Mouse (Mus musculus) retina, postnatal 7 days (tissue): ENCODE results near the gene Ap4s1.

Experiments
- DNase-seq: peaks from one replicate; pipeline ENCODE4 v3.0.0-alpha.2; 2012; ENCODE audit warnings: low read depth, low spot score

Gene Ap4s1

GRCm38 (mm10) chr12:51704572-51704971 is 13.7 kb downstream of the Ap4s1 start:
- DNase-seq = no peak

DNA sequence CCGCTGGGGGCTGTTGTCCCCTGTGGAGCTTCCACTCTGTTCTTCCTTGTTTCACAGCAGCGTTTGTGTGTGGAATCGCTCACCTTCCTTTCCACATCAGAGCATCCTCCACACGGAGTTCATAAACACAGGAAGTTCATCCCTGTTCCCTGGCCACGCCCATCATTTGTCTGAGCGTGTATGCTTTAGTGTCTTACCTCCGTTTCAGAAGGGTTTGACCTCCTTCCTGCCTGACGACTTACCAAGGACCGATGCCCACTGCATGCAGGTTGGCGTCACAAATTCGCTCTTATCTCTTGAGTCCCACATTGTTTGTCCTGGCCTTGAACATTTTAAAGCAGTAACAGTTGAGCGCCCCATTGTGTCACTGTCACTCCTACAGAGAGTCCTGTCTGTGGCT is 14.9 kb downstream of the Ap4s1 start:
- DNase-seq = no peak

DNA sequence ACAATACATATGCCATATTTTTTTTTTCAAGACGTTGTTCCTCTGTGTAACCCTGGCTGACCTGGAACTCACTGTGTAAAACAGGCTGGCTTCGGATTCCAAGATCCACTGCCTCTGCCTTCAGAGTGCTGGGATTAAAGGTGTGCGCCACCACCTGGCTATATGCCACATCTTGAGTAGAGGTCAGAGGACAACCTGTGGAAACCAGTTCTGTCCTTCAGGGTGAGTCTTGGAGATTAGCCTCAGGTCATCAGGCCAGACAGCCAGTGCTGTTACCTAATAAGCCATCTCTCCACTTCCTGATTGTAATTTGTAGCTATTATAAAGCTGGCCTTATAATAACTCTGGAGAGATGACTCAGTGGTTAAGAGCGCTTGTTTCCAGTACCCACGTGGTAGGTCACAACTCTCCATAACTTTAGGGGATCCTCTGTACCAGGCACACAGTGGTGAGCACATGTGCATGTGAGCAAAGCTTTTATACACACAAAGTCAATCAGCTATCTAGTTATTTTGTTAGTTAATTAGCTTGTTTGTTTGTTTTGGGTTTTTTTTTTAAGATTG is 15.9 kb downstream of the Ap4s1 start:
- no peak for DNase-seq

DNA sequence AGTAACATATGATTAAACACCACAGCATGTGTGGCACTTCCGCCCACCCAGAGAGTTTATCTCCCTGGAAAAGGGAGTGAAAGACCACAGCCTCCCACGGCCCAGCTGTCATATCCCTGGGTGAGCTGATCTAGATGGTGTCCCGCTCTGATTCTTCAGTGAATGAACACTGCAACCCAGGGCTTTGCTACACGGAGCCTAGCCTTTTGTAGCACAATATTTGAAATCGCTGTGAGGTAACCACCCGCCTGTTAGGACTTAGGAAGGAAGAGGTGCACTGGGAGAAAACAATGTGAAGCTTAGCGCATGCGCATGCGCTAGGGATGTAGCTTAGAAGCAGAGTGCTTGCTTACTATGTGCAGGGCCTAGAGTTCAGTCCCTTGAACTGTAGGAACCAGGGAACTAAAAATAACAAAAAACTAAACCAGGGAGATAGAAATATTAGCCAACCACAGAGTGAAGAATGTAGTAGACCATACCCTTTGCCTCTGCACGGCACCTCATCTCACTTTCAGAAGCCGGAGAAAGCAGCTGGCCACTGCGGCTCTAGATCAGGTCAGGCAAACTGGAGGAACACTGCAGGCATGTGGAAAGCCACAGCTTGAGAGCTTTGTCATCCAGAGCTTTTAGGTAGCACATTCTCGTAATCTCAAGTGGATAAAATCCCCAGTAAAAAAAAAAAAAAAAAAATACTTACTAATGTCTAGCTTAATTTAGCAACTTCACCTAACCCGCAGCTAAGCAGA is 18.3 kb downstream of the Ap4s1 start:
- no peak for DNase-seq

DNA sequence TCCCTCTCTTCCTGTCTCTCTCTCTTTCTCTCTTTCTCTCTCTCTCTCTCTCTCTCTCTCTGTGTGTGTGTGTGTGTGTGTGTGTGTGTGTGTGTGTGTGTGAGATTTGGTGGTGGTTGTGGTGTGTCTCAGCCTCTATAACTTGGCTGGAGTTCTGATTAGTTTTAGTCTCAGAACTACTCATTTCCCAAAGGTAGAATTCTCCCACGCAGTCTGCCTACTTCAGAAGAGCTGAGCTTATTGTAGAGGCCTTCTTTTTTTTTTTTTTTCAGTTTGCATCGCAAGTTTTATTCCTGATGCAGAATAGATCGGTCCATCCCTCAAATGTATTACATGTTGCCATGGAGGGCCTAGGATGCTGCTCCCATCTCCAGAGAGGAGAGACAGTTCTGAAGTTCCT is 18.9 kb downstream of the Ap4s1 start:
- DNase-seq = no peak

GRCm38 (mm10) chr12:51710154-51710553 is 19.3 kb downstream of the Ap4s1 start:
- no peak for DNase-seq

DNA sequence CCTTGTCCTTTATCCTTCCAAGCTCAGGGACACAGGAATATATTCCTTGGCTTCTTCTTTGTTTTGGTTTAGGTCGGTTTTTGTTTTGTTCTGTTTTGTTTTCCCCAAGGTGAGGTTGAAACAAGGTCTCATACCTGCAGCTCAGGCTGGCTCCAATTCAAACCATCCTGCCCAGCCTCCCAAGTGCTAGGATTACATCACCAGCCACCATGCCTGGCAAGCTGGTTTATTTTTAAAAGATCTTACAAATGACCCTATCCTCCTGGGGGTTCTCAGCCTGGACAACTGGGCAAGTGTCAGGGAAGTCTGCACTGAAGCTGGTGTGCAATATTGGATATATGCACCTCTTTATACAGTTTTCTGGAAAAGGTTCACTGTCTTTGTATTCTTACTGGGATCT is 21.9 kb downstream of the Ap4s1 start:
- no peak for DNase-seq

GRCm38 (mm10) chr12:51718617-51719016 is 27.8 kb downstream of the Ap4s1 start:
- DNase-seq = no peak

DNA sequence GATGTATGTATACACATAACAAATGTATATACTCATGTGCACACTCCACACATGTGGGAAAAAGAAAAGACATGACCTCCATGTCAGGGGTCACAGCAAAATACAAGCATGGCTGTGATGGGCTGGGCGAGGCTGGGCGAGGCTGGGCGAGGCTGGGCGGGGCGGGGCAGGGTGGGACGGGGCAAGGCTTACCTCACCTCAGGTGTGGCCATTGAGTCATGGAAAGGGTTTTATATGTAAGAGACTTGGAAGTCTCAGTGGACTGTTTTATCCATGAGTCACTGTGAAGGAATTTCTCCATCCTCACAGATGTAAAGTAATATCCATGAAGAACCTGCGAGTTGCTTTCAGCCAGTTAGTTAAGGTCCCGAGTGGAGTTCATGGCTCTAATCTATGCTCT is 31.0 kb downstream of the Ap4s1 start:
- no peak for DNase-seq

GRCm38 (mm10) chr12:51729058-51729457 is 38.2 kb downstream of the Ap4s1 start:
- no peak for DNase-seq

DNA sequence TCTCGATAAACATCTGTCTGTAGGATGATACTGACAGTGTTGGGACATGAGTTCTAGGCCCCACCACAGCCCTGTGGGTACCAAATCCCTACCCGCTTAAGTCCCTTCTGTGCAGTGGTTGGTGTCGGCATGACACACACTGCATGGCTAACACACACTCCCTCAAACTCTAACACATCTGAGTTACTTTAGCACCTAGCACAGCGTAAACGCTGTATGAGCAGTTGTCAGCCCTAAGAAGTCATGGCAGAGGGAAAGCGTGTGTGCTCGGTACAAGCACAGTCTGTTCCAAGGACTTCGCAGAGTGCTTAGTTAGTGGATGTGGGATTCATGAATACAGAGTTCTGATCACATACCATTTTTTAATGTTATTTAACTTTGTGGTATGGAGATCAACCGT is 39.0 kb downstream of the Ap4s1 start:
- DNase-seq = no peak

GRCm38 (mm10) chr12:51734605-51735211 is 43.9 kb downstream of the Ap4s1 start:
- DNase-seq = no peak

DNA sequence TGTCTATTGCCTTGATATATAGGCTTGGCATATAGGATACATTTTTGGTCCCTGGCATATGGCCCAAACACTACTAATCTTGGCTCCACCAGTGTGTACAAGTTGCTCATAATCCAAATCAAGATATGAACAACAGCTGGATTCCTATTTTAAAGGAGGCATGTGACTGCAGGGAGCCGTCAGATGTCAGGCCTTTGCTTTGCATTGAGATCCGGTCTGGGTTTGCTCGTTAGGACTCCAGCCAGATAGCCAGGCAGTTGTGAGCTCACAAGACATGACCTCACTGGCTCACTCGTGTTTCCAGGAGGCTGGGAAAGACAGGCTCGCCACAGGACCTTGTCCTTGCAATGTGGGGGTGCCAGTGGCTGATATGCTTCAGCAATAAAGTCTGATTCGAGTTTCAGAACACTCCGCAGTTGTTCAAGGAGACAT is 45.0 kb downstream of the Ap4s1 start:
- DNase-seq = no peak

DNA sequence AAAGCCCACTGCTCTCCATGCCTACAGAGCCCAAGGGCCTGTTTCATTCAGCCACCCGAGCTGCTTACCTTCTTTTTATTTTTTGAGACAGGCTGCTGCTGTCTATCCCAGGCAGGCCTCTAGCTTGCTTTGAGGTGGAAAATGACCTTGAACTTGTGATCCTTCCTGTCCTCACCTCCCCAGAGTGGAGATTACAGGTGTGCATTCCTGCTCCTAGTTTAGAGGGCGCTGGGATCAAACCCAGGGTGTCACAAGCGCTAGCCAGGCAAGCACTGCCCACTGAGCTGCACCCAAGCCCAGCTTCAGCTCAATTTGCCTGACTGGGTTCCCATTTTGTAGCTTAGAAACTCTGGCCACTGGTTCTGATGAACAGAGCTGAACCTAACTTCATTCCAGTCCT is 45.5 kb downstream of the Ap4s1 start:
- DNase-seq = no peak

GRCm38 (mm10) chr12:51736807-51737206 is 46.0 kb downstream of the Ap4s1 start:
- DNase-seq = no peak

DNA sequence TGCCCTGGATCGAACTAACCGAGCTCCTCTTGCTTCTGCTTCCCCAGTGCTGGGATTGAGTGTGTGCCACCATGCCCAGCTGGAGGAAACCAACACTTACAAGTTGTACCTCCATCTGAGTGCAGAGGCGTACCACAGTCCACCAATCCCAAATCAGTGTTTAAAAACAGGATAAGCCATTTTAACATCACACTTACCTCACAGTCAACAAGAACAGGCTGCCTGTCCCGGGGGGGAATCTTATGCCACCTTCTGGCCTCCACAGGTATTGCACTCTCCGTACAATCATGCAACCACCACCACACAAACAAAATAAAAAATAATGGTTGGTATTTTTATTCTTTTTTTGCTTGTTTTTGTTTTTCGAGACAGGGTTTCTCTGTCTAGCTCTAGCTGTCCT is 50.9 kb downstream of the Ap4s1 start:
- no peak for DNase-seq

GRCm38 (mm10) chr12:51744957-51745356 is 54.1 kb downstream of the Ap4s1 start:
- DNase-seq = peak; percentile 32

DNA sequence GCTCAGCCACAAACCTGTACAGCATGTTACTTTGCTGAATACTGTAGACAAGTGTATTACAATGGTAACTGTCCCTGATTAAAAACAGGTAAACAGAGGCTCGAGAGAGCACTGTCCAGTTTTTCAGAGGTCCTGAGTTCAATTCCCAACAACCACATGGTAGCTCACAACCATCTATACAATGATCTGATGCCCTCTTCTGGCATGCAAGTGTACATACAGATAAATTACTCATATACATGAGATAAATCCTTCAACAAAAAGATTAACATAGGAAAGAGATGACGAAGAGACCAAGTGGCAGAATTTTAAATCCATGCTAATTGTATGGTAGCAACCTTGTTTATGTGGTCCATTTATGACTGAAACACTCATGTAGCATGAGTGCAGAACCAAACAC is 56.5 kb downstream of the Ap4s1 start:
- no peak for DNase-seq

- no peak for DNase-seq
Observed at GRCm38 (mm10) chr12:51755938-51756598, 65.2 kb downstream of the Ap4s1 start.

- DNase-seq = no peak
Observed at GRCm38 (mm10) chr12:51756599-51756961, 65.7 kb downstream of the Ap4s1 start.

GRCm38 (mm10) chr12:51759374-51759773 is 68.5 kb downstream of the Ap4s1 start:
- DNase-seq = no peak

GRCm38 (mm10) chr12:51767454-51767853 is 76.6 kb downstream of the Ap4s1 start:
- no peak for DNase-seq

GRCm38 (mm10) chr12:51768702-51769101 is 77.9 kb downstream of the Ap4s1 start:
- DNase-seq = no peak
